Mouse (Mus musculus) activated CD4-positive, CD25-positive, alpha-beta regulatory T cell, adult 9 weeks (primary cell): ENCODE measurements around the gene Rnf111. TPM values are rescaled to one million over a fixed set of nuclear protein-coding genes. Genes with fewer than 3 reads are reported as not detected.

Source experiments
- polyA plus RNA-seq: library from polyadenylated mRNA; unstranded; fragments of 100-300 nt; shearing (Covaris generic); gene quantifications from one replicate; pipeline ENCODE4 v1.2.1, GENCODE M21; 2017

Gene Rnf111
- polyA plus RNA-seq, result 21.0 TPM

GRCm38 (mm10) chr9:70503626-70504041 is at the start of gene Rnf111:
TSS of gene Rnf111 (minus strand) at chr9:70503725.

GRCm38 (mm10) chr9:70542305-70543041 is 38.9 kb upstream of the Rnf111 start, which contains the start of gene Sltm:
TSS of gene Sltm (plus strand) at chr9:70542754.

GRCm38 (mm10) chr9:70421257-70422056 is 82.1 kb downstream of the Rnf111 start, which contains the start of gene Ccnb2:
TSS of gene Ccnb2 (minus strand) at chr9:70421547.

Other genes starting within 250 kb of the Rnf111 start
- 23.3 TPM for gene Ccnb2, start 82.2 kb downstream of the Rnf111 start, polyA plus RNA-seq
- gene Sltm, start 39.0 kb upstream of the Rnf111 start, polyA plus RNA-seq, result 85.6 TPM
- gene Gm10642, start 152.5 kb upstream of the Rnf111 start, polyA plus RNA-seq, result not detected
- 7.9 TPM for gene Mindy2, start 153.4 kb upstream of the Rnf111 start, polyA plus RNA-seq
- 113 TPM for gene Adam10, start 175.3 kb upstream of the Rnf111 start, polyA plus RNA-seq